Mouse (Mus musculus) midbrain, postnatal 0 days (tissue): ENCODE results near the gene Gm20708. TPM values are rescaled to one million over a fixed set of nuclear protein-coding genes. Genes with fewer than 3 reads are reported as not detected.

Source experiments
- ATAC-seq: fragments of 200-750 bp; cut with Nextera tagmentation; 2 replicates; pipeline ENCODE4 v1.8.0; 2017; ENCODE audit warnings: moderate number of reproducible peaks, mild to moderate bottlenecking, moderate TSS enrichment, moderate library complexity; ENCODE audit not compliant: low FRiP score
- DNase-seq: peaks from one replicate; pipeline ENCODE4 v3.0.0-alpha.2; 2015; ENCODE audit warnings: low spot score
- H3K27ac ChIP-seq: fragments of 300-500 bp; sonication (generic); 2 replicates; pipeline ENCODE4 v1.5.1; 2014; ENCODE audit warnings: low read depth, mild to moderate bottlenecking, low read length, mixed read lengths
- H3K27me3 ChIP-seq: fragments of 300-500 bp; sonication (generic); 2 replicates; pipeline ENCODE4 v1.6.1; 2014; ENCODE audit warnings: low read length, control low read depth, mixed read lengths; ENCODE audit not compliant: insufficient read depth
- H3K36me3 ChIP-seq: fragments of 300-500 bp; sonication (generic); 2 replicates; pipeline ENCODE4 v1.6.1; 2014; ENCODE audit warnings: low read length, control low read depth, mixed read lengths; ENCODE audit not compliant: insufficient read depth
- H3K4me1 ChIP-seq: fragments of 300-500 bp; sonication (generic); 2 replicates; pipeline ENCODE4 v1.6.1; 2014; ENCODE audit warnings: mild to moderate bottlenecking, control low read depth, antibody characterized with exemption, low read length, mixed read lengths; ENCODE audit not compliant: insufficient read depth
- H3K4me2 ChIP-seq: fragments of 300-500 bp; sonication (generic); 2 replicates; pipeline ENCODE4 v1.6.1; 2014; ENCODE audit warnings: low read depth, mild to moderate bottlenecking, low read length, mixed read lengths; ENCODE audit not compliant: poor library complexity, severe bottlenecking
- H3K4me3 ChIP-seq: fragments of 300-500 bp; sonication (generic); 2 replicates; pipeline ENCODE4 v1.5.1; 2014; ENCODE audit warnings: low read depth, mild to moderate bottlenecking, low read length, moderate library complexity
- H3K9ac ChIP-seq: fragments of 300-500 bp; sonication (generic); replicated peaks from 2 replicates; pipeline ENCODE4 v1.6.1; 2014; ENCODE audit warnings: mild to moderate bottlenecking, low read length, moderate library complexity, mixed read lengths; ENCODE audit not compliant: poor library complexity, severe bottlenecking
- H3K9me3 ChIP-seq: fragments of 300-500 bp; sonication (generic); 2 replicates; pipeline ENCODE4 v1.6.1; 2016; ENCODE audit warnings: low read length, control low read depth
- CTCF ChIP-seq: IDR thresholded peaks from 2 replicates; pipeline ENCODE4 v1.5.1; 2016; ENCODE audit warnings: antibody characterized with exemption, mild to moderate bottlenecking
- WGBS: fragments of 180-500 bp; shearing (Covaris S2); extraction: QIAGEN DNeasy Blood & Tissue Kit; methylation state at CpG from one replicate; pipeline ENCODE4 v1.1.7; 2014; 5-methylcytosine and 5-hydroxymethylcytosine counted together
- polyA plus RNA-seq: library from polyadenylated mRNA; unstranded; fragments of >200 nt; fragmentation: Nextera tagmentation; extraction: Ambion mirVana; gene quantifications from 2 replicates; pipeline ENCODE4 v1.2.1, GENCODE M21; 2015
- total RNA-seq: library from RNA; depleted of rRNA; stranded (reverse); fragments of >200 nt; gene quantifications from 2 replicates; pipeline ENCODE4 v1.2.3, GENCODE M21; 2014

The Gm20708 gene
- total and polyA plus RNA-seq, 2 experiments from 2014 or later = 1.2 TPM; not detected in 1

GRCm38 (mm10) chr11:117878892-117879291 is 69.4 kb downstream of the Gm20708 start:
- no peaks in the 10 kb centered on the region for H3K36me3 ChIP-seq
- no peak overlapping the region for H3K4me2 ChIP-seq
- no peaks in the 10 kb centered on the region for H3K27me3 ChIP-seq
- no peak overlapping the region for H3K27ac ChIP-seq
- no peak for TF ChIP-seq CTCF
- H3K4me1 ChIP-seq = no peaks in the 10 kb centered on the region; the same call in 1 of the 2 replicates
- H3K4me3 ChIP-seq = no peak overlapping the region
- DNase-seq (peak; percentile 66), ATAC-seq (no peak)
- no peak overlapping the region for H3K9ac ChIP-seq
- H3K9me3 ChIP-seq = no peaks in the 10 kb centered on the region
- 30% methylated on average over 8 of the region's 8 CpGs for WGBS

- H3K4me2 ChIP-seq = no peak overlapping the region
- no peaks in the 10 kb centered on the region for H3K9me3 ChIP-seq
- no peak overlapping the region for H3K4me3 ChIP-seq
- no peak for TF ChIP-seq CTCF
- no peaks in the 10 kb centered on the region for H3K36me3 ChIP-seq
- no peaks in the 10 kb centered on the region for H3K27me3 ChIP-seq
- no peak for ATAC-seq
- H3K4me1 ChIP-seq = no peaks in the 10 kb centered on the region; the same call in 1 of the 2 replicates
- H3K9ac ChIP-seq = no peak overlapping the region
- DNase-seq = no peak
- no peak overlapping the region for H3K27ac ChIP-seq
- WGBS = 87% methylated on average over 6 of the region's 6 CpGs
These were observed 70.2 kb downstream of the Gm20708 start for GRCm38 (mm10) chr11:117879676-117880075.

- Histone ChIP-seq H3K27me3 (no peaks in the 10 kb centered on the region), H3K4me2 (no peak overlapping the region), H3K4me1 (no peaks in the 10 kb centered on the region; the same call in 1 of the 2 replicates), H3K4me3 (no peak overlapping the region), H3K36me3 (no peaks in the 10 kb centered on the region), H3K27ac (no peak overlapping the region), H3K9me3 (no peaks in the 10 kb centered on the region), H3K9ac (no peak overlapping the region)
- no peak for TF ChIP-seq CTCF
- DNase-seq = peak; percentile 52
- ATAC-seq = no peak
- 91% methylated on average over 9 of the region's 9 CpGs for WGBS
These were observed 71.0 kb downstream of the Gm20708 start for GRCm38 (mm10) chr11:117880336-117880976.

- H3K9me3 ChIP-seq = no peaks in the 10 kb centered on the region
- no peaks in the 10 kb centered on the region; the same call in 1 of the 2 replicates for H3K4me1 ChIP-seq
- H3K4me2 ChIP-seq = no peak overlapping the region
- WGBS = 83% methylated on average over 6 of the region's 6 CpGs
- no peak for TF ChIP-seq CTCF
- H3K9ac ChIP-seq = no peak overlapping the region
- no peaks in the 10 kb centered on the region for H3K27me3 ChIP-seq
- no peak overlapping the region for H3K27ac ChIP-seq
- no peak overlapping the region for H3K4me3 ChIP-seq
- no peak for DNase-seq
- H3K36me3 ChIP-seq = no peaks in the 10 kb centered on the region
- no peak for ATAC-seq
These were observed 71.5 kb downstream of the Gm20708 start for GRCm38 (mm10) chr11:117880977-117881358.

- no peaks in the 10 kb centered on the region; the same call in 1 of the 2 replicates for H3K4me1 ChIP-seq
- no peak for ATAC-seq
- DNase-seq = peak; percentile 17
- H3K27me3 ChIP-seq = no peaks in the 10 kb centered on the region
- no peak for TF ChIP-seq CTCF
- WGBS = 15% methylated on average over 7 of the region's 8 CpGs
- no peak overlapping the region for H3K9ac ChIP-seq
- no peak overlapping the region for H3K4me2 ChIP-seq
- no peaks in the 10 kb centered on the region for H3K9me3 ChIP-seq
- H3K36me3 ChIP-seq = no peaks in the 10 kb centered on the region
- H3K27ac ChIP-seq = no peak overlapping the region
- no peak overlapping the region for H3K4me3 ChIP-seq
These were observed 72.3 kb downstream of the Gm20708 start for GRCm38 (mm10) chr11:117881787-117882186.

- H3K9ac ChIP-seq = no peak overlapping the region
- no peak overlapping the region for H3K27ac ChIP-seq
- ATAC-seq = no peak
- WGBS = 80% methylated on average over 1 of the region's 1 CpGs
- H3K4me2 ChIP-seq = no peak overlapping the region
- H3K9me3 ChIP-seq = no peaks in the 10 kb centered on the region
- H3K36me3 ChIP-seq = no peaks in the 10 kb centered on the region
- DNase-seq = peak; percentile 24
- no peaks in the 10 kb centered on the region; the same call in 1 of the 2 replicates for H3K4me1 ChIP-seq
- no peak overlapping the region for H3K4me3 ChIP-seq
- H3K27me3 ChIP-seq = no peaks in the 10 kb centered on the region
- no peak for TF ChIP-seq CTCF
These were observed 72.7 kb downstream of the Gm20708 start for GRCm38 (mm10) chr11:117882208-117882607.
